Mouse (Mus musculus) thymus, postnatal 25 days (tissue): Measurements from ENCODE around the gene Zp1.

Source experiments
- DNase-seq: peaks from one replicate; pipeline ENCODE4 v3.0.0; 2022

The Zp1 gene

DNA sequence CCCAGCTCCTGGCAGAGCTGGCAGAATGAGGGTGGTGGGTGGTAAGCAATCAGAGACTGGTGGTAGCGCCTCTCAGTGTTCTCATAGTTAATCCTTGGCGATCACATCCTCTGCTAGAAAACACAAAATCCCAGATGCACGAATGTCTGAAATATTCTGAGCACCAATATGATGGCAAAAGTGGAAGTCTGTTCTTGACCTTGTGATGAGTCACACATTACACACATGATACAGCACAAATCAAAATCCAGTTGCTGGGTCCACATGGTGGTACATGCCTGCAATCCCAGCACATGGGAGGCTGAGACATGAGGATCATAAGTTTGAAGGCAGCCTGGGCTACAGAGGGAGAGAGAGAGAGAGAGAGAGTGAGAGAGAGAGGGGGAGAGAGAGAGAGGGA lies 626 bp upstream of the Zp1 start:
- no peak for DNase-seq

- DNase-seq = no peak
Measured at GRCm38 (mm10) chr19:10918321-10918991, 2.0 kb downstream of the Zp1 start.

DNA sequence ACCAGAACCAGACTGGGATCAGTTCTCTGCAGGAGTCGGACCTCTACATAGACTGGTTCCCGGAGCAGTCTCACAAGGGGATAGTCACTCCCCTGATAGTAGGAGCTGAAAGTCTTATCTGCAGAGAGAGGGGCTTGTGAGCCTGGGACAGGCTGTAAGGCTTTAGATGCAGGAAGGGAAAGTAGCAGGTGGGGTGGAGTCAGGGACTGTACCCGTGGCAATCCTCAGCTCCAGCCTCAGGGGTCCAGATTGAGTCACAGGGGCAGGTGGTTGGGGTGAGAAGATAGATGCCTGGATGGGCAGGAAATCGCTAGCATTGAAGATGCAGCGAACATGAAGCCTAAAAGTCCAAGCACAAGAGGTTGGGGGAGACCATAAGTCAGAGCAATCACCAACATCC lies 3.9 kb downstream of the Zp1 start:
- DNase-seq = no peak

DNA sequence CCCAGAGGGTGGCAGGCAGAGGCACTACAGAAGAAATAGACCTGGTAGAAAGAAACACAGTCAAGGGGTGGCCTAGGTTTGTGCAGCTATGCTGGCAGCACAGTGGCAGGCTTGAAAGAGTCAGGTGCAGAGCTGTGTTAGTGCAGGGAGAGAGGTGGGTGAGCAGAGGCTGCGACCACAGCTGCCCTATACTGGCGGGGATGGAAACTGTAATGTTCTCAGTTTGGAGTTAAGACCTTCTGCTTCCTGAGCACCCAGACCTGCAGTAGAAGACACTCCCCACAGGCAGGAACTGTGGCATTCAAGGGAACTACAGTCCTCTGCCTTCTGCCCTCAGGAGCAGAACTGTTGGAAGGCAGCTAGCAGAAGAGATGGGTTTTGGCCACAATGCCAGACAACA lies 5.6 kb downstream of the Zp1 start:
- DNase-seq = no peak

- no peak for DNase-seq
Measured at GRCm38 (mm10) chr19:10914291-10914690, 6.1 kb downstream of the Zp1 start.

DNA sequence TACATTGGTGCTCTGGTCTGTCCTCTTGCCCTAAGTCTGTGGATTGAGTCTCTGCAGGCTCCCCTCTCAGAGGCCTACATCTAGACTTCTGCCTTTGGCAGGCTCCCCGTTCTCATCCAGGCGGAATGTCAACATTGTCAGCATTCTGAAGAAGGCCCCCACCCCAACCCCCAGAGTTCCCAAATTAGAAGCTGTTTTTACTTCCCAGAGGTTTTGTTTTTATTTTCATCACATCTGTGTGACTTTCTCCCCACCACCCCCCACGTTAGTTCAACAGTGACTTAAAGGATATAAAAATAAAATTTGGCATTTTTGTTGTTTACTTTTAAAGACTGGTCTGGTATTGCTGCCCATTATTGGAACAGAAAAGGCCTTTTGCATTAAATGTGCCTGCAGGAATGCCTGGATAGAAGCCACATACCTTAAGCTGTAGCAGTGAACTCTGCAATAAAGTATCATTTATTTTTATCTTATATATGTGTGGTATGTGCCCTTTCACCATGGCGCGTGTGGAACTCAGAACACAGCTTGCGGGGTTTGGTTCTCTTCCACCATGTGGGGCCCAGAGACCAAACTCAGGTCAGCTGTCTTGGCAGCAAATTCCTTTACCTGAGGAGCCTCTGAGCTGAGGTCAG lies 11.2 kb downstream of the Zp1 start:
- DNase-seq = no peak

DNA sequence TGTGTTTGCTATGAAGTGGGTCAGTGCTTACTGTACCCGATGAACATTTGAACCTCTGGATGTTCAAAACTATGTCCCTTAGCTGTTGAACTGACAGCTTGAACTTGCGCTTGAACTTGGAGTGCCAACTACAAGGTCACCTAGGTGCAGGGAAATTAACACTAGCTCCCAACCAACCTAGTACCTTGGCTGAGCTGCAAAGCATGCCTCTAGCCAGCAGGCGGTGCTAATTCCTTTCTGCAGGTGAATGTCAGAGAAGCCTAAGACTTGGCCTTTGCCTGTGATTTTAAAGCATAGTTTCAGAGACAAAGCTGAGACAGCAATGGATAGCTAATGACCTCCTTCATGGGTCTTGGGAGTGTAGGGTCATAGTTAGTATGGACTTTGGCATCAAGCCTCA lies 12.5 kb downstream of the Zp1 start:
- DNase-seq = peak; percentile 59

GRCm38 (mm10) chr19:10905728-10906000 lies 14.8 kb downstream of the Zp1 start:
- DNase-seq = no peak

GRCm38 (mm10) chr19:10904927-10905727 lies 15.3 kb downstream of the Zp1 start:
- DNase-seq = no peak

DNA sequence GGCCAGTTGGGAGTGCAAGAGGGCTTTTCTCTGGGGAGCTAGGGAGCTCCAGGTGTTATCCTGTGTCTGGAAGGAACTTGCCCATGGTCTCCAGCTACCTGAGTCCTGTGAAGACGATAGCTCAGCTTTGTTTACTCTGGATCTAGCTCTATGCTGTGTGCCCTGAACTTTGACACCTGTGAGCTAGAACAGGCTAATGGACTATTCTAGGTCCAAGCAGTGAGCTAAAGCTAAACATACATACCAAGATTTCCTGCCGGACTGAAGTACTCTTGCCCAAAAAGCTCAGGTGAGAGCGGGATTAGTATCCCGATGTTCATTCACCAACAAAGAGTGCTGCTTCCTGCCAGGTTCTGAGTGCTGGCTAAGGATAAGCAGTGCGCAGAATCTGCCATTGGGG lies 15.9 kb downstream of the Zp1 start:
- DNase-seq = no peak

GRCm38 (mm10) chr19:10901046-10901445 lies 19.4 kb downstream of the Zp1 start:
- no peak for DNase-seq

GRCm38 (mm10) chr19:10900315-10900714 lies 20.1 kb downstream of the Zp1 start:
- DNase-seq = no peak

GRCm38 (mm10) chr19:10897491-10897890 lies 22.9 kb downstream of the Zp1 start:
- no peak for DNase-seq

- no peak for DNase-seq
Measured at GRCm38 (mm10) chr19:10896849-10897248, 23.6 kb downstream of the Zp1 start.

DNA sequence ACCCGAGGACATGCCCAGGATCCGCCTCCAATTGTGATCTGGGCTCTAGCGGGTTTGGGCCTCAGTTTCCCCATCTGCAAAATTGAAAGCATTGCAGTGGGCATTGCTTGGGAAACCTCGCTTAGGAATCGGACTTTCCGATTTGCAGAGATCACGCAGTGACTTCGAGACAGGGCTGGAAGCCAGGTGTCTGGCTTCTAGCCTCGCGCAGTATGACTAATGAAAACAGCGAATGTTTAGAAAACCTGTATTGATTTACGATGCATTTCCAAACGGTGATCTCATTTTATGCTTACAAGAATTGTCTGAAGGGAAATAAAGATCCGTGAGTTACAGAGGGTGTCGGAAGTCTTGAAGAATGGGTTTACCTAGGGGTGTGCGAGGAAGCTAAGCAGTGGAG lies 24.7 kb downstream of the Zp1 start:
- DNase-seq = no peak

GRCm38 (mm10) chr19:10895016-10895528 lies 25.4 kb downstream of the Zp1 start, which contains the start of gene Prpf19:
Prpf19 (plus strand) TSS chr19:10895231.
- DNase-seq = peak; percentile 98

GRCm38 (mm10) chr19:10892201-10892600 lies 28.2 kb downstream of the Zp1 start:
- no peak for DNase-seq

DNA sequence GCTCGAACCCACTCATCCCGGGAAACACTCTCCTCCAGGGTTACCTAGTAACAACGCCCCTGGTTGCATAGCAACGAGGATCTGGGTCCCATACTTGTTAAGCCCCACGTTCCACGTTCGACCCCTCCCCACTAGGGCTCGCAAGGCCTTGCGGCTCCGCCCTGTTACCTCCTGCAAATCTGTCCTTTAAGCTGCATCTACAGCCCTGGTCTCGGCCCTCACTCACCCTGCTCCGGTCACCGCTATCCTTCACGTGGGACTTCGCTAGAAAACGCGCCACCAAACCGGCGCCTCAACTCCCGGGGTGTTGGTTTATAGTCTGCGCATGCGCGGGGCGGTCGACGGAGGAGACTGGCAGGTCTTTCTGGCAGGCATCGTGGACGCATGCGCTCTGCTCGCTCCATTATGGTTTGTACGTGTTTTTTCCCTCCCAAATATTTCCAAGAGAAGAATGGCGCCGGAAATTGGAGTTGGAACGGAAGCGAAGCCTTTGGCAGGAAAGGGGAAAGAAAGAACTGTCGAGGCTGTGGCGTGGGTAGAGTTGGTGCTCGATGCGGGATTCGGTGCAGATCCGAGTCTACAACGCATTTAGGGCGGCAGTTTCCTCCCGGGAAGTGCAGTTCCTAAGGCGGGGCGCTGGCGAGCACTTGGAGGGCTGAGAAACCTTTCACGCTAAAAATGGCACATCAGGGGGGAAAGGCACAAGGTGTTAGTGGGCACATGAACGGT lies 38.8 kb downstream of the Zp1 start, which contains the start of gene Tmem109:
Gene Tmem109, minus strand, starts transcription at position 576 of the 729 bp plus-strand sequence.
- peak; percentile 91 for DNase-seq

- no peak for DNase-seq
Measured at GRCm38 (mm10) chr19:10880975-10881425, 39.4 kb downstream of the Zp1 start.

DNA sequence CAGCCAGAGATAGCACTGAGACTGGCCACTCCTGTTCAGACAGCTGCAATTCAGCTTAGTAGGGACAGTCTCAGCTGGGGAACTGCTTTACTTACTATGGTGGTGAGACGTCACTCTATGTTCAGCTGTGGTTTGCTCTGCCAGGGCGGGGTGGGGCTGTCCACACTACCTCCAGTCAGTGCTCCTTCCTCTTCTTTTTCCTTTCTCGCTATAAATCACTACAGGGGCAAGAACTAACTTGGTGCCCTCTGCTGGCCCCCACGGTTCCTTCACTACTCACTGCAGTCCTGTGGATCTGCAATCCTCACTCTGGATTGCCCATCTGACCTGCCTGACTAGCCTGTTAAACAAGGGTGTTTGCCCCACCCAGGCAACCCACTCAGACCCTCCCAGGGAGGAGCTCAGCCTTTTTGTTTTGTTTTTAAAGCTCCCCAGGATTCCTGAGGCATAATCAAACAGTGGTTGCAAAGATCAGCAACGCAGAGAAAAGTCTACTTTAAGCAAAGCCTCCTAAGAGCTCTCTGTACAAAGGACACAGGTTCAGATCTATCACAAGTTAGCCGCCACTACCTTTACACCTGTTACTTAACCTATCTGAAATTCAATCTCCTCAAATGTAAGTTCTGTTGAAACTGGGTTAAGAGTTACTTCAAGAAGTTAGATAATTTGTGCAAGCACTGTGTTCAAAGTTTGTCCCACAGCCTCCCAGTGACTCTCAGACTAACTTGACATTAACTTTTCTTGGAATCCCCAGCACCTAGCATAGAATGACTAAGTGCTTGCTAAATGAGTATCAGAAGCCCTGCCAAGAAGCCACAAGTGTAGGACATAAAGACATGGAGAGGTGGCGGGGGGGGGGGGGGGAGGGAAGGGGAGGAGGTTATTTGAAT lies 40.1 kb downstream of the Zp1 start:
- peak; percentile 61 for DNase-seq

DNA sequence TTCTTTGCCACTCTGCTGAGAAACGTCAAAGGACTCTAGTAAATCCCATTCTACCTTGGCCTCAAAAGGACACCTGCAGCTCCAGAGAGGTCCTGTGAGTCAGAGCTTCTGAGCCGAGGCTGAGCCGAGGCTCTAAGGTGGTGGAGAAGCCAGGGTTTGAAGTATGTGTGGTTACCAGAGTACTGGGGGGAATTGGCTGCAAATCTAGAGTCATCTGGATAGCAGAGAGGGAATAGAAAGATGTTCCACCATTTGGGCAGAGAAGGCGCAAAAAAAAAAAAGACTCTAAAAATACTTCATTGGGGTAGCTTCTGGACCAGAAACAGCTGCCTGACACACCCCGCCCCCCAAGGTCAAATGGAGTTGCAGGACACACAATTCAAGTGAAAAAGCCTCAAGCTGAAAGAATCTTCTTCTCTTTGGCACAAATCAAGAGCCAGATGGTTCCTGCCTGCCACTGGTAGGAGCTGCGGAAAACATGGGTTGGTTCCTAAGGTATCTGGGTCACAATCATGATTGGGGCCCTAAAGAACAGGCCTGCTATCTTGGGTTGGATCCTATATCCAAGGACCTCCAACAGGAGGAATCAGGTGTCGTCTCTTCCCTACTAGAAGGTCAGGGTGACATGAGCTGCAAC lies 42.1 kb downstream of the Zp1 start:
- DNase-seq = no peak
